Mouse (Mus musculus): ENCODE data around the gene Fus.
"Not testable (repeated sequence)": the region's sequence is repeated elsewhere in the genome, so short reads cannot be mapped to it uniquely, and the experiment has no call there.

The Fus gene

GRCm38 (mm10) chr7:128004487-128005362 is 37.5 kb downstream of the Fus start:
- peak; percentile 49 for DNase-seq (ENCODE audit: low spot score)

- no peak for DNase-seq (ENCODE audit: low spot score)
These were observed 38.9 kb downstream of the Fus start for GRCm38 (mm10) chr7:128006193-128006592.

DNA sequence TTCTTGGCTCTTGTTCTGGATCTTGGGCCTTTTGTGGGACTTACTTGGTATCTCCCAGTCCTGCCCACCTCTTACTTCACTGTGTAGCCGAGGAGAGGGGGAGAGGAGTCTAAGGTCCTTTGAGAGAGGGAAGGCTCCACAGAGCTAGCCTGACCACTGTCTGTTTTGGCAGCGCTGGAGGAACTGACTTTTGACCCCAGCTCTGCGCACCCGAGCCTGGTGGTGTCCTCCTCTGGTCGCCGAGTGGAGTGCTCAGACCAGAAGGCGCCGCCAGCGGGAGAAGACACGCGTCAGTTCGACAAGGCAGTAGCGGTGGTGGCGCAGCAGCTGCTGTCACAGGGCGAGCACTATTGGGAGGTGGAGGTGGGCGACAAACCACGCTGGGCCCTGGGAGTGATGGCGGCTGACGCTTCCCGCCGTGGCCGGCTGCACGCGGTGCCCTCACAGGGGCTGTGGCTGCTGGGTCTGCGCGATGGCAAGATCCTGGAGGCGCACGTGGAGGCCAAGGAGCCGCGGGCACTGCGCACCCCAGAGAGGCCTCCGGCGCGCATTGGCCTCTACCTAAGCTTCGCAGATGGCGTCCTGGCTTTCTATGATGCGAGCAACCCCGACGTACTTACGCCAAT is 42.6 kb downstream of the Fus start:
- DNase-seq (ENCODE audit: low spot score), result no peak

GRCm38 (mm10) chr7:128012136-128012780 is 45.0 kb downstream of the Fus start:
- DNase-seq (ENCODE audit: low spot score), result no peak

DNA sequence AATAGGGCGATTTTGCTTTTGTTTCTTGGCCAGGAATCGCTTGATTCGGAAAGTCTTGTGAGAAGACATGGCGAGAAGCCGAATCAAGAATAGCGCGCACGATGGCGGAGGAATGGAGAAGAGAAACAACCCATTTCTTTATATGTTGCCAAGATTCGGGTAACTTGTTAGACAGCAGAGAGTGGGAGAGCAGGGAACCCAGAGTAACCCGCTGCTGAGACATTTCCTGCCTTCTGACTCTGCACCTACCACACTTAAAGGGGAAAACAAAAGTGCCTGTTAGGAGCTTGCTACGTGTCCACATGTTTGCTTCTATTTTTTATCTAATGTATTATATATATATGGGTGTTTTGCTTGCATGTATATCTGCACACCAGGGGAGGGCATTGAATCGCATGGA is 45.9 kb downstream of the Fus start:
- no peak for DNase-seq (ENCODE audit: low spot score)

DNA sequence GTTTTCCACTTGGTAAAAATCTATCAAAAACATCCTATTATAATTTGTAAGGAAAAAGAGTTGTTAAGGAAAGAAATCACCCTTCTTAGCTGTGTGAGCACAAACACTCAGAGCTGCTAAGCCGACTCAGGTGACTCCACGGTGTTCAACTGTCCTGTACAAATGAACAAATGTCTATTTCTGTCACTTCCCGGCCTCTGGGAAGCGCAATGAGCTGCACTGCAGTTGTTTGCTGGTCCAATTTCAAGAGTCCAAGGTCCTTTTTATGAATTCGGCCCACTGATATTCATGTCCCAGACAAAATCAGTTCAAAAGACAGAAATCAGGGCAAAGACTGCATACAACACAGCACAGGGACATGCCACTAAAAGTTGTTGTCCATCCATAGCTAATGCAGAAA is 48.9 kb downstream of the Fus start:
- not testable (repeated sequence) for DNase-seq (ENCODE audit: low spot score)

DNA sequence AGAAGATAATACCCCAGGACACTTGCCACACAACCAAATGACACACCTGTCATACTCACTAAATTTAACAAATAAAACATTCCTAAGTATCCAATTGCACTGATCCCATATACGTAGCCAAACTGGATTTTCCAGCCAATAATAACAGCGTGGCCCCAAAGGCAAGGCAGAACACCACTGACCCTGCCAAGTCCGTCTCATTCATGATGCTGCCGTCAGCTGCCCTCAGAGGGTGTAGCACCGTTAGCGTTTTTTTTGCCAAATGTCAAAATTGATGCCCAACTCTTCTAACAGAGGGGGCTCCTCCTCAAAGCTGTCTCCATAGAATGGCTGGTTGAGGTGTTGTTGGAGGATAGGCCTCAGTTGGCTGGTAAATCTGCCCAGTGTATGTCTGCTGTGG is 49.4 kb downstream of the Fus start:
- no peak for DNase-seq (ENCODE audit: low spot score)

GRCm38 (mm10) chr7:128018275-128018674 is 51.0 kb downstream of the Fus start:
- no peak for DNase-seq (ENCODE audit: low spot score)

DNA sequence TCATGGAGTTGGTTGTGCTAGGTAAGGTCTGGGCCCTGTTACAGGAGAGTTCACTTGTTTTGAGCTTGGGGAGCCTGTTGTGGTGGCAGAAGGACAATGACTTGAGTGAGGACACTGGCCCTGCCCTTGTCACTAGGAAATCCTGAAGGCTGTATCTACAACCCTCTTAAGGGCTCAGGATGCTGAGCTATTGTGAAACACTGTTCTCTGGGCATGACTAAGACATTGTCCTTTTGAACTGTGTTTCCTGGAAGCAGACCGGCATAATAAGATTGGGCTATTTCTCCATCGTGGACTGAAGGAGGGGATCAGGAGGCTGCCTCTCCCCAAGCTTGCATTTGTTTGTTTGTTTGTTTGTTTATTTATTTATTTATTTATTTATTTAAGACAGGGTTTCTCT is 51.9 kb downstream of the Fus start:
- no peak for DNase-seq (ENCODE audit: low spot score)

GRCm38 (mm10) chr7:128022974-128023373 is 55.7 kb downstream of the Fus start:
- DNase-seq (ENCODE audit: low spot score), result no peak

- no peak for DNase-seq (ENCODE audit: low spot score)
These were observed 56.3 kb downstream of the Fus start for GRCm38 (mm10) chr7:128023565-128023964.

- DNase-seq (ENCODE audit: low spot score), result no peak
These were observed 57.1 kb downstream of the Fus start for GRCm38 (mm10) chr7:128024364-128024763.

GRCm38 (mm10) chr7:128024932-128025331 is 57.7 kb downstream of the Fus start:
- no peak for DNase-seq (ENCODE audit: low spot score)

DNA sequence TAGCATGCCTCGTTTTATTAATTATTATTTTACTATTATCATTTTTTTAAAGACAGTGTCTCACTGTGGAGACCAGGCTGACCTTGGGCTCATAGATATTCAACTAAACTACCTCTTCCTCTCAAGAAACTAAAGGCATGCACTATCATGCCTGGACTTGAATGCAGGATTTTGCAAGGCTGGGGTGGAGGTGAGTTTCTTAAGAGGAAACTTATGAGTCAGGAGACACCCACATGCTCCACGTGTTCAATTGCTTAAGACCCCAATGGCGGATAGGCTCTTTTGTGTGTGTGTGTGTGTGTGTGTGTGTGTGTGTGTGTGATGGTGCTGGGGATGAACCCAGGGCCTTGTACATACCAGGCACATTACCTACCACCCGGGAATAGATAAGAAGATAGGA is 58.1 kb downstream of the Fus start:
- DNase-seq (ENCODE audit: low spot score), result no peak

GRCm38 (mm10) chr7:128031403-128031976 is 64.2 kb downstream of the Fus start:
- peak; percentile 53 for DNase-seq (ENCODE audit: low spot score)

- no peak for DNase-seq (ENCODE audit: low spot score)
These were observed 65.2 kb downstream of the Fus start for GRCm38 (mm10) chr7:128032290-128032988.

- DNase-seq (ENCODE audit: low spot score), result no peak
These were observed 65.7 kb downstream of the Fus start for GRCm38 (mm10) chr7:128032989-128033293.

DNA sequence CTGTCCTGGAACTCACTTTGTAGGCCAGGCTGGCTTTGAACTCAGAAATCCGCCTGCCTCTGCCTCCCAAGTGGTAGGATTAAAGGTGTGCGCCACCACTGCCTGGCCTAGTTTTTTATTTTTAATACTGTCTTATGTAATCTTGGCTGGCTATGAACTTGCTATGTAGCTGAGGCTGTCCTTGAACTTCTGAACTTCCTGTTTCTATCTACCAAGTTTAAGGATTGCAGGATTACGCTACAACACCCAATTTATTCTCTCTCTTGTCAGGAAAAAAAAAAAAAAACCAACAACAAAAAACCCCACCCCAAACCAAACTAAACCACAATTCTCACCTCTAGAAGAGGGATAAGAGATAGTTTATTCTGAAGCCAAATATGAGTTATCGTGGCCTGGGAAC is 66.4 kb downstream of the Fus start:
- no peak for DNase-seq (ENCODE audit: low spot score)

Measured in lung, postnatal 25 days (tissue).